Mouse (Mus musculus): ENCODE results near the gene Dohh.

The Dohh gene

DNA sequence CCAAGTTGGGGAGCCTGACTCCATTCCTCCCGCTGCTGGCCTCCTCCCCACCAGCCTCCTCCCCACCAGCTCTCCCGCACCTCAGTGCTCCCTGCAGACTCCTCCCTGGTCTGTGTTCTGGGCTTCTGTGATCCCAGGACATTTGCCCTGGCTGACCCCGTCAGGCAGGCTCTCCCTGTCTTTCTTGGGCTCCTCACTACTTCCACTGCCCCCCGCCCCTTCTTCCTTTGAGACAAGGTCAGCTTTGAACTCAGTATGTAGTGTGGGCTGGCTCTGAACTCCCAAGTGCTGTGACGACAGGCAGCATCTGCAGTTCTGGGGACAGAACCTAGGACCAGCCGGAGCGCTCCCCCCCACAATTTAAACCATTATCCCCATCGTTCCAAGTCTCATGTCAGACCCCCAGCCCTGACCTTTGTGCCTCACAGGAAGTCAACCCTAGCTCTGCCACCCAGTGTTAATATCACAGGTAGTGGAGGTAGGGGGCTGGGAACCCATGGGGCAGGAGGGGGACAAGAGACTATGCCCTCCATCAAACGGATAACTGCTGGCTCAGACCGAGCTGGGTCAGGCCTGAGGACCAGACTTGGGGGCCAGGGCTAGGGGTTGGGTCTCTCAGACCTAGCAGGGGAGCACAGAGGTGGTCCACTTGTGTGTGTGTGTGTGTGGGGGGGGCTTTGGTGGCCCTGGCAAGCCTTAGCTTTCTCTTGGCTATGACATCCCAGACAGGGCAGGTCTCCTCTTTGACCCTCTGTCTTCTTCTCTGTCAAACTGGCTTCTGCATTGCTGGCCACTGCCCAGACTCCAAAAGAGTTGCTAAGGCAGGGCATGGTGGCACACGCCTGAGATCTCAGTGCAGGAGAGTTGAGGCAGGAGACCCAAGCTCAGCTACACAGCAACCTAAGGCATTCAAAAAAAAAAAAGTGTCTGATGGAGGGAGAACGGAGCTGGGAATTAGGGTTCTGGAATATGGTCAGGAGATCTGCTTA lies 33.3 kb downstream of the Dohh start:
- no peak for DNase-seq (ENCODE audit: extremely low read depth, low read depth)

DNA sequence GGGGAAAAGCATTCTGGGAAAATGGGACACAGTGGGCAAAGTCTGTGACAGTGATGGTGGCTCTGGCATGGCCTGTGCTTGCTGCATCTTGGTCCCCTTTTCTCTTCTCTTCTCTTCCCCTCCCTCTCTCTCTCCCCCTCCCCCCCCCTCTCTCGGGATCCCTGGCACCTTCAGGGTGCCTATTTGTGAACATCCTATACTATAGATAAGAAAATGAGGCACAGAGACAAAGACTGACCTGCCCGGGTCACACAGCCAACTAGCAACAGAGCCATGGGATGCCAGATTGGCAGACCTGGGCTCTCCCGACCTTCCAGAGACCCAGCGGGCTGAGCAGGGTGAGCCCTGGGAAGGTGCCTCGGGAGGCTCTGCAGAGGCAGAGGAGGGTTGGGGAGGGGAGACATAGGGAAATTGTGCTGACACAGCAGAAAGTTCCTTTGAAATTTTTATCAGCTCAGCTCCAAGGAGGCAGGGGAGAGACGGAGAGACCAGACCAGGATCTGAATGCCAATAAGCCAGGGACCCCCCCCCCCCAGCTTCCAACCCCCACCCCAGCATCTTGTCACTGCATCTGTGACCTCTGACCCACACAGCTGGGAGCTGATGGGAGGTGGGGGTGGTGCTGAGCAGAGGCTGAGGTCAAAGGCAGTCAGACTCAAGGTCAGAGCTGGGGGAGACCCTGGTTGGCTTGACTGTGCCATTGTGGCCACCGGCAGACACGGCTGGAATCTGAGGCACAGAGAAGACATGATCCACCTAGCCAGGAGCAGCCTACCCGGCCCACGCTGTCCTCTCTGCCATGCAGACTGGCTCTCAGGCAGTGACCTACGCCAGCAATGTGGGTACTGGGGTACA lies 34.2 kb downstream of the Dohh start:
- DNase-seq (ENCODE audit: extremely low read depth, low read depth): no peak

DNA sequence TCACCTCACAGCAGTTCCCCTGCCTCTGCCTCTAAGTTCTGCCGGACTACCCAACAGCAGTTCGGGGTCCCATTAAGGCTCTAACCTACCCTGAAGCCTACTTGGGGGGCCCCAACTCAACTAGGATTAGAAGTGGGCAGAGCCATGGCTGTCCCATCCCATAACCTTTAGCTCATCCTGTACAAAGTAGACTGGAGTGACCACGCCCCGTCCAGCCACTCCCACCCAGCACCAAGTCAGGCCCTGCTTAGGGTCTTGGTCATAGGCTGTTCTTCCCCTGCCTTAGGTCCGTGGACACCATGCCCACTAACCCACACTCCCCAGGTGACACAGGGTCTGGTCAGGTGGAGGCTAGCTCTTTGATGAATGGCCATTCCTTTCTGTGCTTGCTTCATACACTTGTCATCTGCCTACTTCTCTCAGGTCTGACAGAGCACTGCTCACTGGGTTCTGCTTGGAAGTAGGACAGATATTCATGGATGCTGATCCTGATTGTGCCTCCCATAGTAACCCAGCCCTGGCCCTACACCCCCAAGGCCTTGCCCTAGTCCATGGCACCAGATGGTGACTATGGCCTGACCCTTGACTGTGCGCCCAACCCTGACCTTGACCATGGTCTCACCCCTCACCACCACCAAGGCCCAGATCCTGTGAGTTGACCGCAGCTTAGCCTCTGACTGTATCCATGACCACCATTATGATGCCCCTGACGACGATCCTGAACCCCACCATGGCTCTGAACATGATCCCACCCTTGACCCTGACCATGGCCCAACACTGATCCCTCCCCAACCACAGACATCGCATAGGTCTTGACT lies 35.1 kb downstream of the Dohh start:
- DNase-seq (ENCODE audit: extremely low read depth, low read depth): no peak

DNA sequence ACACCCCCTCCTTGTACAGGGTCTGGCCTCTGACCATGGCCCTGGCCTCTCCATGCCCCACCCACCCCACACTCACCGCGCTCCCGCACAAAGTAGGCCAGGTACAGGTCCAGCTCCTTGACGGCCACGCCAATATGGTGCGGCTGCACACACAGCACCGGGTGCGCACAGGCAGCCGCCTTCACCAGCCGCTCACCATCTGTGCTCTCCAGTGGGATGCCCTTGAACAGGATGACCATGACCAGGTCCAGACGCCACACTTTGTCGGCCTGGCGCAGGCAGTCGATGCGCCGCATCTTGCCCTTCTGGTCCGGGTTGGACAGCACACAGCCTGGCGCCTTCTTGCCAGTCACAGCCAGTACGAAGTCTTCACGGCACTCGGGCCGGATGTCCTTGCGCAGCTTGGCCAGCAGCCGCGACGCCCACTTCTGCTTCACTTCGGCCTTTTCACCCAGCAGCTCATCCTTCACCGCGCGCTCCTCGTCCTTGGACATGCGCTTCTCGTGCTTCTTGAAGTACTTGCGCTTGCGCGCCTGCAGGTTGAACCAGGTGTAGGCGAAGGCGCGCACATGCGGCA lies 36.1 kb downstream of the Dohh start:
- no peak for DNase-seq (ENCODE audit: extremely low read depth, low read depth)

DNA sequence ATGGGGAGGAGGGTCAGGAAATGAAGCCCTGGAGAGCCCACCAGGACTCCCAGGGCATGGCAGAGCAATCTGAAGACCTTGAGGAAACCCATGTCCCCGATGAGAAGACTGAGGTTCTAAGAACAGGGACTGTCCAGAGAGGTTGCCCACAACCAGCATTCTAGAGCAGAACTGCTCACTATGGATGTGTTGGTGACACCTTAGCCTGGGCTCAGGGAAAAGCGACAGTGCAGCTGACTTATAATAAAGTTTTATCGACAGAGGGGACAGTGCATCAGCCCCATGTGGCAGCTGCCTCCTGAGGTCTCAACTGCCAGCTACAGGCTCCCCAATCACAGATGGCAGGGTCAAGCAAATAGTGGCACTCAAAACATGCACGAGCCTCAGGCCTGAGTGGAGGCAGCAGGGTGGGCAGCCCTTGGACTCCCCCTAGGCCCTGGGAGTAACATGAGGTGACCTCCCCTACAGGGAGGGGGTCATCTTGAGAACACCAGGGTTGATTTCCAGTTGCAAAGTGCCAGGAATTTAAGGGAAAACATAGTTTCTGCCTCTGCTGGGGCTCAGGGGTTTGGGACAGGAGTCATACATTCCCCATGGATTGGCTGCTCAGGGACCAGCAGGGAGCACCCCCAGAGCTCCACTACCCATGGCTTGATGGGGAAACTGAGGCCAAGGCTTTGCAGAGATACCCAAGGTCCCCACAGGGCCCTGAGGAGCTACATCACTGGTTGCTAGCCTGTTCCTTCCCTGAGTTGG lies 37.0 kb downstream of the Dohh start:
- DNase-seq (ENCODE audit: extremely low read depth, low read depth): no peak

DNA sequence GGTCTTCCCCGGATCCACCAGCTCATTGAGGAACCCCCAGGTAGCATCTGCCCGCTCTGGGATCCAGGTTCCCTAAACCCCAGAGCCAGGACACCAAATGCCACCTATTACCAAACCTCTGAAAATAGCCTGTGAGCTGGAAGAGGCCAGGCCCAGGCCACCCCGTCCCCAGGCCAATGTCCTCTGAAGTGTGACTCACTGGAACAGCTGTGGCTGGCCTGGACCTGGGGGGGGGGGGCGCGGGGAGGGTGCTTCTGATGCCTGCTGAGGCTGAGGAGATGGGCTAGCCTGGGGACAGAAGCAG lies 37.5 kb downstream of the Dohh start:
- DNase-seq (ENCODE audit: extremely low read depth, low read depth): no peak

DNA sequence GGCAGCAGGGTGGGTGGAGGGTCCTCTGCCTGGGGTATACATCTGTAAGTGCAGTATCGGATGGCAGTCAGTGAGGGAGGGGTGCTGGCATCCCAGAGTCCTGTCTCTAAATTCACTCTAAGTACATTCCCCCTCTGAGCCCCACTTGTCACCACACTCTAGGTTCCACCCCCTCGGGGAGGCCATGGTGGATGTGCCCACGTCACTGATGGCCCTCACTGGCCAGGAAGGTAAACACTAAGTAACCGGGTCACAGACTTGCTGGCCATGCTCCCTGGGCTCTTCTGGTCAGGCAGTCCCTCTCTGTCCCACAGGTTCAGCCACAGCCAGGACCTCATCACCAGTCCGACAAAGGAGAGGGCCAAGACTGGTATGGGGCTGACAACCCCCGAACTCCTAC lies 38.0 kb downstream of the Dohh start:
- no peak for DNase-seq (ENCODE audit: extremely low read depth, low read depth)

DNA sequence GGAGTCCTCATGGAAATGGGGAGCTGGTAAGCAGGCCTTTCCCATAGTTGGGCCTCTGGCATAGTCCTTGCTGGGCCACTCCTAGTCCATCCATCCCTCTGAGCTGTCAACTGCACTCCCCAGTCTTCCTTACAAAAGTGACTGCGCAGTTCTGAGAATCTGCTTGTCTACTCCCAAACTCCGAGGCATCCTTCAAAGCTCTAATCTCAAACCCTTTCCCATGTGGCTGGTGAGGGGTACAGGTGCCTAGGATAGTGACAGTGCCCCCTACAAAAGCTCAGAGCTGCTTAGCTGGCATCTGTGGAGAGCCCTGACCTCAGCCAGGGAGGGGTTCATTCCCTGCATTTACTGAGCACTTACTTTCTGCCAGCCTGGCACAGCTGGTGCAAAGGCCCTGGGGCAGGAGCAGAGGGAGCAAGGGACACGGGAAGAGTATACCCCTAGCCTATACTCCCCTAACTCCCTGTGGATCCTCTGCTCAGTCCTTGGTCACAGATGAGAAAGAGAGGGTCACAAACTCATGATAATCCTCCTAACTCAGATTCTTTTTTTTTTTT lies 38.5 kb downstream of the Dohh start:
- no peak for DNase-seq (ENCODE audit: extremely low read depth, low read depth)

DNA sequence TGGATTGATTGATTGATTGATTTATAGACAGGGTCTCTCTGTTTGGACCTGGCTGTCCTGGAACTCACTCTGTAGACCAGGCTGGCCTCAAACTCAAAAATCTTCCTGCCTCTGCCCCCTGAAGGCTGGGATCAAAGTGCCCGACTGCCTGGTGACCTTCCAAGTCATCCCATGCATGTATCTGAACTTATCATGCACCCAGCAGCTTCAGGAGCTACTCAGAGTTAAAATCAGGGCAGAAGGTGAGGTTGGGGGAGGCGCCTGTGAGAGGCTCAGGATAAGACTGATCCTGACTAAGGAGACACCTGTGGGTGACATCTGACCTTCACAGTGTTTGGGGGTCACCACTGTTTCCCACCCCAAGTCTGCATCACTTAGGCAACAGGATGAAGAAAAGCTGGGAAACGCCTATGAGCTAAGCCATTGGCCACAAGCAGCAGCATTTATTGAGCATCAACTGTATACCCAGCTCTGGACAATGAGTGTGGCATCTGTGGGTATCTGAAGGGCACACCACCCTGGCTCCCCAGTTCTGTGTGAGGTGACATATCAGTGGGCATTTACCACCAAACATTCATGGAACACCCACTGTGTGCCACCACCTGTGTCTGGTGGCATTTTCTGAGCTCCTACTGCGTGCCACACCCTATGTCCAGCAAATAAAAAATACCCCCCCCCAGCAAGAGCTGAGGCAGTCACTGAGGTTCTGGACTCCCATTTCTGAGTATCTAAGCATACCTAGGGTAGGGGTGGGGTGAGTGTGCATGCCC lies 39.4 kb downstream of the Dohh start:
- DNase-seq (ENCODE audit: extremely low read depth, low read depth): no peak

DNA sequence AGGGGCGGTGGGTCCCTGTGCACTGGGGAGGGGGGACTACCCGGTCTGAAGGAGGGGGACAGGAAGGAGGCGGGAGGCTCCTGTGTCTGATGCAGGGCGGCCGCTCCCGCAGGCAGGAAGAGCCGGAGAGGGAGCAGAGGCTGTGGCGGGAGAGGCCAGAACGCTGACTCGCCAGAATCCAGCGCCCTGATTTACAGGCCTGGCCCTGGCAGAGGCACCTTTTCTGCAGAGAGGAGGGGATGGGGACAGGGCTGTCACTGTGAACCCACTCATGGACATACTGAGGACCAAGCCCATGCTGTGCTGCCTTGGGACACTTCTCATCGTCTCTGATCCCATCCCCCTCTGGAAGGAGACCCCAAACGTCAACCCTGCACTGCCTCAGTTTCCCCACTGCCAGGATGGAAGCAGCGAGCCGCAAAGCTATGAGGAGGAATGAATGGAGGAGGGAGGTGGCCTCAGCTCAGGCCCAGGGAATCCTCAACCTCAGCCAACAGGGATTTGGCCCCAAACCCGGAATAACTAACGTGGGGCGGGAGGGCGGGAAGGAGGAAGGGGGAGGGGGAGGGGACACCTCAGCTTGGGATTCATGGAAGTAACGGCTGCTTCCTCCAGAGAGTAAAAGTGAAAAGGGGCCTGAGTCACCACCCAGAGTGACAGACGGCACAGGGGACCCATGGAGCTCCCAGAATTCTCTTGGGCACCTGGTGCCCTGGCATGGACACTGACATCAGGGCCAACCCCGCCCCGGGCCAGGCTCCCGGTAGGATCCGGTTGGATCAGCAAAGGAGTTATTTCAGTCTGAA lies 40.2 kb downstream of the Dohh start:
- DNase-seq (ENCODE audit: extremely low read depth, low read depth): no peak

DNA sequence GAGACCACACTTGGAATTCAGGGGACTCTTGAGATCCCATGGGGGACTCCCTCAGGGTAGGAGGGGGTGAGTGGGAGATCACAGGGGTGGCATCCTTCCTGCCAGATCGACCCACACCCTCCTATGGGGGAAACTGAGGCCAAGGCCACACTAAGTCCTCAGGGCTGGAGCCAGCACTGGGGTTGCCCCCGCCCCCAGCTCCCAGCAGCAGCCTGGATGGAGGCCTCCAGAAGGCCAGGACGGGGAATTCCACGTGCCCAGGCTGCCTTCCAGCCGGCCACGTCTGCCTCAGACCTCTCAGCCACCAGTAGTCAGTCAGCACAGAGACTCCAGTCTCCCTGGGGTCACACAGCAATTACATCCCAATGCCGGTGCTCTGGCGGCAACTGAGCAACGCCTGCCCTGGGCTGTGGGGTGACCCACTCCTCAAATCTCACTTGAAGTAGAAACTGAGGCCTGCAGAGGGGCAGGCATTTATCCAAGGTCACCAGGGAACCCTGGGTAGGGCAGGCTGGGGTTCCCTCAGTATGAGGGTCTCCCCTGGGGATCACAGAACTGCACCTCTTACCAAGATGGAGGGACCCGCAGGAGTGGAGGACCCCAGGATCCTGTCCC lies 41.1 kb downstream of the Dohh start:
- no peak for DNase-seq (ENCODE audit: extremely low read depth, low read depth)

DNA sequence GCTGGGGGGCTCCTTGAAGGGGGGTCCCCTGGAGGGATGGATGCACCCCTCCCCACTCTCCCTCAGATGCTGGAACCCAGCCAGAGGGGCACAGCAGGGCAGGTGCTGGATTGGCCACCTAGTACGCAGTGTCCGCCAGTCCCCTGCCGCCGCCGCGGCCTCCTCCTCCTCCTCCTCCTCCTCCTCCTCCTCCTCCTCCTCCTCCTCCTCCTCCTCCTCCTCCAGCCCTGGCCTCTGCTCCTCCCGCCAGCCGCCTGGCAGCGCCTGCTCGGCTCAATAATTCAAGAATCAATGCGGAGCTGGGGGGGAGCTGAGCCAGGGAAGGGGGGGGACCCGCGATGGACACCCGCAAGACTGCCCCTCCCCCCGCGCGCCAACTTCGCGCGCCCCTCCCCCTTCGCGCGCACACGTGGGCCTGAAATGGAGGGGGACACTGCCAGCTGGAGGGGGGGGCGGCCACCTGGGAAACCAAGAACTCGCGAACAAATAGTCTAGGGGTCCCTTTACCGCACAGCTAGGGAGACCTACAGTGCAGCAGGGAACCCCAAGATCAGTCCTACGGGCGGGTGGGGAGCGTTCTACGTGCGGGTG lies 41.9 kb downstream of the Dohh start:
- no peak for DNase-seq (ENCODE audit: extremely low read depth, low read depth)

DNA sequence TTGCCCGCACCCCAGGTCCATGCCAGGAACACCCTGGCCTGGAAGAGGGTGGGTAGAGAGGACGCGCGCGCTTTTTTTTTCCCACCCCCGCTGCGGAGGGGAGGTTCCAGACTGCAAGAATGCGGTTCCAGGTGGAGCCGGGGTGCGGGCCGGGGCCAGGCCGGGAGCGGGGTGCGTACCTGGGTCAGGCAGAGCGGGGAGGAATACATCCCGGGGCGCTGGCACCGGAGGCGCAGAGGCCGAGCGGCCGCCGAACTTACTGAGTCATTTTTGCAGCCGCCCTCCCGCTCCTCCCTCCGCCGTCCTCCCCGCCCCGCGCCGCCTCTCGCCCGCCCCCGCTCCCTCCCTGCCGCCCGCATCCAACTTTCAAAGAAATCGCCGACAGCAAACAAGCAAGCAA lies 42.7 kb downstream of the Dohh start:
- DNase-seq (ENCODE audit: extremely low read depth, low read depth): no peak

DNA sequence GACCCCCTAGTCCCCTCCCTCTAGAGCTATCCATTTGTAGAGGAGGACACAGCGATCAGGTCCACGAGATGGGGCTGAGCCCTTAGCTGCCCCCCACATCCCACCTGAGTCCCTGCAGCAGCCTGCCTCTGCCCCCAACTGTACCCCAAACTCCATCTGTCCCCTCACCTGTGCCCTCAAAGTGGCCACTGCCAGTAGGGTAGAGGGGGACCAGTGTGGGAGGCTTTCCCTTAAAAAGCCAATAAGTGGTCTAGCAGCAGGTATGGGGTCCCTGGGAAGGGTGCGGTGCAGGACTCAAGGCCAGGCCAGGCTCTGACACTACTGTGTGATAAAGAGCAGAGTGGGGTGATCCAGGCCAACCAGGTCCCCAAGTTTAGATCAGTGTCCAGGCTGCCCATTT lies 43.1 kb downstream of the Dohh start:
- DNase-seq (ENCODE audit: extremely low read depth, low read depth): no peak

DNA sequence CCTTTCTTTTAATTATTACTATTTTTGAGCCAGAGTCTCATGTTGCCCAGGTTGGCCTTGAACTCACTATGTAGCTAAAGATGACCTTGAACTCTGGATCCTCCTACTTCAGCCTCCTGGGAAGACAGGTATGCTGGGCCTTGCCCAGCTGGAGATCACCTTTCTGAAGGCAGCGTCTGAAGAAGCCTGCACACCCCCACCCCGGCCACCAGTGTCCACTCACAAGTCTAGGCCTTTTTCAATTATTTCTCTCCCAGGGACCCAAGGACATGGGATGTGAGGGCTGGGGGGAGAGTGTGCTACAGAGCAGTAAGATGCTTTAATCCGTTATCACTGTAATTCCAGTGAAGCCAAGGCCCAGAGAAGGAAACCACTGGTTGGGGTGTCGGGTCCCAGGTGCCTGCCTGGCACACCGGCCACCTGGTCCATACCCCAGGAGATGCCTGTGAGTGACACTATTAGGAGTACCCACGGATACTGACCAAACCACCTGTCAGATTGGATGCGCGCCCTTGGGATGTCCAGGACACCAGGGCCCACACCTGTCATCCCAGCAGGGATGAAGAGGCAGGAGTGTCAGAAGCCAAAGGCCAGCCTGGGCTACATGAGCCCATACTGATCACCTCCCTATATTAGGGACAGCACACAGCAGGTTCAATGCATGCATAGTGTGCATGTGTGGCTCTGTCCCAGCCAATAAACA lies 43.7 kb downstream of the Dohh start:
- no peak for DNase-seq (ENCODE audit: extremely low read depth, low read depth)

DNA sequence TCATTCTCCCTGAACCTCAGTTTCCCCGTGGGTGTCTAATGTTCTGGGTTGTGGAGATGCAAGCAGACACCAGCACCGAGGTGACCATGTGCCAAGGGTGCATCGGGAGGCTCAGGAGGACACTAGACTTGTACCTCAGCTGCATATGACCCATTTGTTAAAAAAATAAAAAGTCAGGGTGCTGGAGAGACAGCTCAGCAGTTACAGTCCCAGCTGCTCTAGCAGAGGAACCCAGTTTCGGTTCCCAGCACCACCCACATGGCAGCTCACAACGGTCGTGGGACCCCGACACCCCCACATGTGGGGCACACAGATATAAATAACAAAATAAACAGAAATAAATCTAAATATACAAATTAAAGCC lies 44.3 kb downstream of the Dohh start:
- DNase-seq (ENCODE audit: extremely low read depth, low read depth): no peak

DNA sequence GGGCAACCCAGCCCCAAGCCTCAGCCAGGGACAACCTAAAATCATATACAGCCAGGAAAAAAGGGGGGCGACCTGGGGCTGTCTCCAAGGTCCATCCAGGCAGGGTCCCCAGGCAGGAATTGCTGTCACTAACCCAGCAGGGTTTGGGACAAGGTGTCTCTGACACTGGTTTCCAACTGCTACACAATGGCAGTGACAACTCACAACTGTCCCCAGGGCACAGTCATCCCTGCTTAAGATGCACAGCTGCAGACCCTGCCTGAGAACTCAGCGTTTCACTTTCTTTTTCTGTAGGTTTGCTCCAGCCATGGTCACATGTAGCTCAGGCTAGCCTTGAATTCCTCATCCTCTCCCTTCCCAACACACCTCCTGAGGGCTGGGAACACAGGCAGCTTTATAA lies 44.9 kb downstream of the Dohh start:
- no peak for DNase-seq (ENCODE audit: extremely low read depth, low read depth)

Measured in MEL-GATA-1-ER (cell line).